Mouse (Mus musculus) neural tube, embryonic 12.5 days (tissue): Measurements from ENCODE around the gene Actrt2. TPM values are rescaled to one million over a fixed set of nuclear protein-coding genes. Genes with fewer than 3 reads are reported as not detected.

Experiments
- ATAC-seq: fragments of 200-750 bp; cut with Nextera tagmentation; 2 replicates; pipeline ENCODE4 v1.8.0; 2017; ENCODE audit warnings: low read depth, mild to moderate bottlenecking, moderate TSS enrichment, moderate library complexity; ENCODE audit not compliant: low FRiP score
- H3K27ac ChIP-seq: fragments of 300-500 bp; sonication (generic); 2 replicates; pipeline ENCODE4 v1.5.1; 2016
- H3K27me3 ChIP-seq: fragments of 300-500 bp; sonication (generic); replicated peaks from 2 replicates; pipeline ENCODE4 v1.6.1; 2016; ENCODE audit warnings: mild to moderate bottlenecking
- H3K36me3 ChIP-seq: fragments of 300-500 bp; sonication (generic); 2 replicates; pipeline ENCODE4 v1.6.1; 2016; ENCODE audit warnings: mild to moderate bottlenecking
- H3K4me1 ChIP-seq: fragments of 300-500 bp; sonication (generic); 2 replicates; pipeline ENCODE4 v1.6.1; 2016
- H3K4me2 ChIP-seq: fragments of 300-500 bp; sonication (generic); replicated peaks from 2 replicates; pipeline ENCODE4 v1.6.1; 2016; ENCODE audit warnings: mild to moderate bottlenecking
- H3K4me3 ChIP-seq: fragments of 300-500 bp; sonication (generic); 2 replicates; pipeline ENCODE4 v1.5.1; 2016
- H3K9ac ChIP-seq: fragments of 300-500 bp; sonication (generic); 2 replicates; pipeline ENCODE4 v1.6.1; 2016; ENCODE audit warnings: mild to moderate bottlenecking
- H3K9me3 ChIP-seq: fragments of 300-500 bp; sonication (generic); 2 replicates; pipeline ENCODE4 v1.6.1; 2016; ENCODE audit warnings: mild to moderate bottlenecking
- WGBS: fragments of 180-500 bp; shearing (Covaris S2); methylation state at CpG from one replicate; pipeline ENCODE4 v1.1.7; 2016; 5-methylcytosine and 5-hydroxymethylcytosine counted together
- polyA plus RNA-seq: library from polyadenylated mRNA; unstranded; fragments of >200 nt; fragmentation: Nextera tagmentation; extraction: Ambion mirVana; gene quantifications from 2 replicates; pipeline ENCODE4 v1.2.1, GENCODE M21; 2016

Gene Actrt2
- polyA plus RNA-seq, 1 experiment from 2014 or later, result not detected

DNA sequence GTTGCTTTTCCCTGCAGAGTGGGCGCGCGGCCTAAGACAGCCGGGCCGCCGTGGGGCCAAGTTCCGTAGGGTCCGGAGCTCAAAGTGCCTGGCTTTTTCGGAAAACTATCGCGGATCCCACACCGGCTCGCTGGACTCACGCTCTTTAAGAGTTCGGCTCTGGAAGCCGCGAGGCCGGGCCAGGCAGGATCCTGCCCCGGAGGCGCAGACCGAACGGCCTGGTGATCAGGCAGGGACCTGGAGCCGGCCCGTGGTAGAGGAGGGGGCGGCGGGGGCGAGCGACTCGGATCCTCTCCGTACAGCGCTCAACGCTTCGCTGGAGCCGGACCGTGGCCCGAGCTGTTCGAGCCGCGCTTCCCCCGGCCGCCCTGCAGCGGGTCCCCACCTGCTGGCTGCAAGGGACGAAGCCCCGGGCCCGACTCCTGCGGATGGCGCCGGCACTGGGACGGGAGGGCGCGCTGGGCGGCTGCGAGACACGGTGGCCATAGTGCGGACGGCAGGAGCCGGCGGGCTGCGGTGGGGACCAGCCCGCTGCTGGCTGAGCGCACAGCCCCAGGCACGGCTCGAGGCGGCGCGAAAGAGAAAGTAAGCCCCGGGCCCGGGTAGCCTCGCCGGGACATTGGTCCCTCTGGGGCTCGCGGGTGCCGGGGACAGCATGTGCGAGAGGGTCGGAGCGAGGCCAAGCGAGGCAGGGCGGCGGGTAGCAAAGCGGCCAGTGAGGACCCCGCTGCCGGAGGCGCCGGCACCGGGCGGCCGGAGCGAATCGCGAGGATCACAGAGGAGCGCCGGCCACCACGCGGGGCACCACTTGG lies 32.2 kb downstream of the Actrt2 start:
- H3K27ac ChIP-seq, result peak overlapping the region; percentile 39; the same call in 1 of the 2 replicates
- ATAC-seq, result peak; percentile 45

DNA sequence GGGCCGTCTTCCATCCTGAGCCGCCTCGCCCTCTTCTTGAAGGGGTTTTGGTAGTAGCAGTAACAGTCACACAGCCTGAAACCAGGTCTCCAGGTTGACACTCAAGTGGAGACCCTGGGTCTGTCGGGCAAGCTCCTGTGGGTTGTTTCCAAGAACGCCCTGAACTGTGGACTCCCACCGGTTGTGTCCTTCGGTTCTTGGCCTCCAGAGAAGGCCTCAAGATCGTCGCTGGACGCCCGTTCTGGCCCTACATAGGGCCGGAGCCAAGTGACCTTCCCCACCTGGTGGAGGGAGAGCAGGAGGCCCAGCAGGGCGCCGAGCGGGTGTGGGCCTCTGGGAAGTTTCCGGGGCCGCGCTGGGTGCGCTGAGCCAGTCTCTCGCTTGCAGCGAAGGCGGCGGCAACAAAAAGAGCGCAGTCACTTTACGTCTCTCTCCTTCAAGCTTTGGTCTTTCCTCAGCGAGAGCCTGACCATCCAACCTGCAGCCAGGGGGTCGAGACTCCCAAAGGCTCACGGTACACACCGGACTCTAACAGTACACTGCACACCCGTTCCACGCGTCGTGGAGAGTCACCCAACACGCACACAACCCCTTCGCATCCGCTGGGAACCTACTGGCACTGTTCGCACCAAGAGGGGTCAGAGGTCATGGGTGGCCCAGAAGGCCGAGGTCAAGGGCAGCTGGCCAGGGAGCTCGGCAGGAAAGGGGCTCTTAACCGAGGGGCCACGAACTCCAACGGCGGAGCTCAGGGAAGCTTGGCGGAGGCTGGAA lies 33.0 kb downstream of the Actrt2 start:
- H3K4me2 ChIP-seq, result peak overlapping the region; percentile 88
- peaks cover 86% of the 10 kb centered on the region for H3K27me3 ChIP-seq
- no peak for ATAC-seq
- no peaks in the 10 kb centered on the region for H3K9me3 ChIP-seq
- 4% methylated on average over 44 of the region's 44 CpGs for WGBS
- peaks cover 61% of the 10 kb centered on the region for H3K4me1 ChIP-seq
- no peak overlapping the region for H3K27ac ChIP-seq
- peak overlapping the region; percentile 79 for H3K9ac ChIP-seq
- no peaks in the 10 kb centered on the region for H3K36me3 ChIP-seq
- peak overlapping the region; percentile 58 for H3K4me3 ChIP-seq

More for the DNA sequence above, 32.2 kb downstream of the Actrt2 start:
- peak overlapping the region; percentile 58 for H3K4me3 ChIP-seq
- H3K9ac ChIP-seq, result peak overlapping the region; percentile 79
- WGBS, result under 1% methylated on average over 94 of the region's 94 CpGs
- peaks cover 56% of the 10 kb centered on the region for H3K4me1 ChIP-seq
- H3K36me3 ChIP-seq, result no peaks in the 10 kb centered on the region
- no peaks in the 10 kb centered on the region for H3K9me3 ChIP-seq
- peaks cover 89% of the 10 kb centered on the region for H3K27me3 ChIP-seq
- peak overlapping the region; percentile 88 for H3K4me2 ChIP-seq

DNA sequence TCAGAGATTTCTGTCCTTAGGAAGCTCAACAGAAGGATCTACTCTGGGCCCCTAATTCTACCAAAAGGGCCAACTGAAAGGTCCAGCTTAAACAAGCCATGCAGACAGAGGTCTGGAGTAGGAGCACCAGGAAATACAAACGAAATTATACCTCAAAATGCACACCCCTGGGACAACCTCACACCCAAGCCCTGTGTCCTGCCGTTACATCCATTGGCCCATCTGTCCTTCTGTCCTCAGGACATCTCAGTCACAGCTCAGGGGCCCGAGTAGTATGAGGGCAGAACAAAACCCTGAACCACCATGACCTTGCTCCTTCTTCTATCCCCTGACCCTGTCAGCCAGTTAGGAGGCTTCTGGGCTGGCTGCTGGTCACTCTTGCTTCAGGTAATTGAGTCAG lies 33.7 kb downstream of the Actrt2 start:
- peaks cover 66% of the 10 kb centered on the region for H3K4me1 ChIP-seq
- H3K4me3 ChIP-seq, result peak overlapping the region; percentile 58
- peak overlapping the region; percentile 88 for H3K4me2 ChIP-seq
- H3K36me3 ChIP-seq, result no peaks in the 10 kb centered on the region
- ATAC-seq, result no peak
- peaks cover 87% of the 10 kb centered on the region for H3K27me3 ChIP-seq
- no peaks in the 10 kb centered on the region for H3K9me3 ChIP-seq
- 32% methylated on average over 3 of the region's 3 CpGs for WGBS
- H3K27ac ChIP-seq, result no peak overlapping the region
- H3K9ac ChIP-seq, result peak overlapping the region; percentile 33; the same call in 1 of the 2 replicates

DNA sequence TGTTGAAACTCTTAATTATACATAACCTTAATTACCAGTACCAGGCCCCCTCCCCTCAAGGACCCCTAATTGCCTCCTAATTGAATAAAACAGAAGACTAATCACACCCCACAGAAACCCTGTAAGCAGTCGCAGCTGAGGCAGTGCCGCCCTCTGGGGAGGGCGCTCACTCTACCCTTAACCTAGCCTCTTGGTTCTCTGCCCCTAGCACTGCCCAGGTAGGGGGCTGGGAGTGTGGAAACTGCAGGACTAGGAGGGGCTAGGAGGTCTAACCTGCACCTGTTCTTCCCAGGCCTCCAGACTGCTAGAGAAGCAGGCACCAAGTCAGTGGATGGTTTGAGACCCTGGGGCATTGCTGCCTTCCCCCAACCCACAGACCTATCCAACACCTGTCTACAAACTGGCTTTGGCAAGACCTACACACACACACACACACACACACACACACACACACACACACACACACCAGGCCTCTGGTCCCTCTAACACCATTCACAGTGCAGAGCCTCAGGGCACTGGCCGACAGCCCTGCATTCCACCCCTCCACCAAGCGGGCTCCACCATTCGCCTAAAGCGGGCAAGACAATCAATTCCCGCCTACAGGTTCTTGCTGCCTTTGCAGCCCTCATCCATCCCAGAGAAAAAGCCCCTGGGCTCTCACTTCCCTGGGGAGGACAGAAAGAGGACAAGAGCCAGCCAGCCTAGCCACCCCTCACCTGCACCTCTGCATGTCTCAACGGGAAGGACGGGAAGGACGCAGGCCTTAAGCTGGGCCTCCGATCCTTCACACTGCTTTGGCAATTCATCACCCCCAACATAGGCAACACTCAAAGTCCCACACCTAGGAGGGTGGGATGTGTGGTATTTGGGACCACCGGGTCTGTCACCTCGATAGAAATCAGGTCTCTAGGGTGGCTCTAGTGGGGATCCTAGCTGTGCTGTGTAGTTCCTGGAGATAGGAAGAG lies 34.6 kb downstream of the Actrt2 start:
- Histone ChIP-seq H3K27me3 (peaks cover 87% of the 10 kb centered on the region), H3K27ac (no peak overlapping the region), H3K4me2 (peak overlapping the region; percentile 88), H3K4me3 (peak overlapping the region; percentile 19), H3K36me3 (no peaks in the 10 kb centered on the region), H3K4me1 (peaks cover 63% of the 10 kb centered on the region), H3K9ac (0 out of 2 replicates have a peak overlapping the region, but pooled peaks have one; percentile 33), H3K9me3 (no peaks in the 10 kb centered on the region)
- ATAC-seq, result no peak
- WGBS, result 22% methylated on average over 14 of the region's 14 CpGs

DNA sequence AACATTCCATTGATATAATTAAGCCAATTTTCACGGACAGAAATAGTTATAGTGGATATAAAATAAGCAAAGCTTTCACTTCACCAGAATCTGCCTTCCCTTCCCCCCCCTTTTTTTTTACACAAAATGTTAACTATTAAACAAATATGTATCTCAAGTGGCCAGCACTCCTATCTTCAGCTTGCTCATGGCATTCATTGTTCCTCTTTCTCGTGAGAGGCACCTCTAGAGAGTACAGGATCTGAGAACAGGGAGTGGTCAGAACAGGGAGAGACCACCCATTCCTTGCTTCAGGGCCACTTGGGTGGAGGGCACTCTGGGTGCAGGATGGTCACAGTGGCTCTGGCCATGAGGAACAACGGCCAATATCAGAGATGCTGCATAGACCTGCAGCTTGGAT lies 36.9 kb downstream of the Actrt2 start:
- H3K4me2 ChIP-seq, result no peak overlapping the region
- peaks cover 72% of the 10 kb centered on the region for H3K27me3 ChIP-seq
- no peak overlapping the region for H3K4me3 ChIP-seq
- no peak for ATAC-seq
- no peaks in the 10 kb centered on the region for H3K36me3 ChIP-seq
- no peak overlapping the region for H3K27ac ChIP-seq
- no peak overlapping the region for H3K9ac ChIP-seq
- WGBS, result 59% methylated on average over 3 of the region's 3 CpGs
- H3K9me3 ChIP-seq, result no peaks in the 10 kb centered on the region
- peaks cover 68% of the 10 kb centered on the region for H3K4me1 ChIP-seq

DNA sequence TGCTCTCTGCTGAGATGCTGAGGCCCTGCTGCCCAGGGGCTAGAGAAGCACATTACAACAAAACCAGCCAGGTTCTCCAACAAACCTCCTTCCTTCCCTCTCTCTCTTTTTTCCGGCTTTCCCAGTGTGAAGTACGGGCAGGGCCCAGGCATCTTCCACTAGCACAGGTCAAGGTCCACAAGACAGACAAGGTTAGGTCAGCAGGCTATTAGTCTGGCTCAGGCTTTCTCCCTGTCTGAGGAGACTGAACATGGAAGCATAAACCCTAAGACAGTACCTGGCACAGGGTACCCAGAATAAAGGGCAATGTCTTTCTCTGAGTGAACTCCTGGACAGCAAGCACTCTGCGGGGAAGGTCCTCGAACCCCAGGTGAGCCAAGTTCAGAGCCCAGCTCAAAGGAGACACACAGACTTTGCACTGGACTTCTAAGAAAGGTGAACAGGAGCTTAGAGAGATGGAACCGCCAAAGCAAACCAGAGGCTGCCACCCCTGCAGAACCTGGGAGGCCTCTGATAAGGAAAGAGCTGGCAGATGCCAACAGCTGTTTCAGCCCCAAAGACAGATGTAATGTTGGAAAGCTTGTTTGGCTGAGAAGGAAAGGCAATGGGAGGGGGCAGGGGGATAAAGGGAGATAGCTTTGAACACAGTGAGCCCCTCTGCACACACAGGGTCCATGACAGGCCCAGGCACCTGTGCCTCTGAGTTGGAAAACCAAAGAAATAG lies 40.1 kb downstream of the Actrt2 start:
- no peaks in the 10 kb centered on the region for H3K36me3 ChIP-seq
- no peaks in the 10 kb centered on the region for H3K9me3 ChIP-seq
- WGBS, result 79% methylated on average over 5 of the region's 5 CpGs
- no peak overlapping the region for H3K27ac ChIP-seq
- no peak for ATAC-seq
- H3K4me2 ChIP-seq, result no peak overlapping the region
- no peak overlapping the region for H3K9ac ChIP-seq
- no peak overlapping the region for H3K4me3 ChIP-seq
- peaks cover 54% of the 10 kb centered on the region for H3K27me3 ChIP-seq
- H3K4me1 ChIP-seq, result peaks cover 44% of the 10 kb centered on the region

DNA sequence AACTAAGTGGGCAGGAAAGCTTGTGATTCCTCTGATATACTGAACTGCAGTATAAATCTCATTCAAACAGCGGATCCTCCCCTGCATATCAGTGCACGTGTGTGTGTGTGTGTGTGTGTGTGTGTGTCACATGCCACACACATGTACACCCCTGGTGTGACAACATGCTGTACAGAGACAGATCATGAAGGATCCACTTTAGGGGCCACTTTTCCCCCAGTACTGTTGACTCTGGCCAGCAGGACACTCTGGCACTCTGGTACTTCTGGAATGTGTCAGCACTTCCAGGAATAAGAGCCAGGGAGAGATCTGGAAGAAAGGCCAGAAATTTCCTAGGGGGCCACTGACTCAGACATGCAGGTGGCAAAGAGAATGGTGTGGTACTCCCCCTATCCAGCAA lies 41.4 kb downstream of the Actrt2 start:
- no peak for ATAC-seq
- no peak overlapping the region for H3K27ac ChIP-seq
- peaks cover 45% of the 10 kb centered on the region for H3K4me1 ChIP-seq
- H3K4me3 ChIP-seq, result no peak overlapping the region
- no peak overlapping the region; the same call in 1 of the 2 replicates for H3K4me2 ChIP-seq
- peaks cover 44% of the 10 kb centered on the region for H3K27me3 ChIP-seq
- WGBS, result 85% methylated on average over 2 of the region's 2 CpGs
- H3K36me3 ChIP-seq, result no peaks in the 10 kb centered on the region
- no peak overlapping the region for H3K9ac ChIP-seq
- H3K9me3 ChIP-seq, result no peaks in the 10 kb centered on the region

DNA sequence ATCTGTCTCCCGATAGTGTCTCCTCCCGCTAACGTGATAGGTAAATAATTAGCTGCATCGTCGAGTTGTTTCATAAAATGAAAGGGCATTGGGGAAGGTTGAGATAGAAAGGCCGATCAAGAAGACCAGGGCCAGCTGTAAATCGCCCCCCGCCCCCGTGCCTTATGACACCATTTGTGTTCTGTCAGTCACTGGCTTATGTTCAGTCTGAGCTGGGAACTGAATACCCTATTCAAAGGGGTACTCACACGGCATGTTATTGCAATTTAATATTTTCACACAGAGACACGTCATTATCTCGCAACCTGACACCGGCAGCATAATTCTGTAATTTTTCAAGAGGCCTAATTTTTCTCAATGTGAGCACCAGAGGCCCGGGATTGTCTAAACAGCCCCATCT lies 42.0 kb downstream of the Actrt2 start:
- no peaks in the 10 kb centered on the region for H3K36me3 ChIP-seq
- H3K9ac ChIP-seq, result no peak overlapping the region
- H3K27ac ChIP-seq, result no peak overlapping the region
- no peak for ATAC-seq
- peaks cover 41% of the 10 kb centered on the region for H3K27me3 ChIP-seq
- no peak overlapping the region; the same call in 1 of the 2 replicates for H3K4me2 ChIP-seq
- H3K9me3 ChIP-seq, result no peaks in the 10 kb centered on the region
- H3K4me3 ChIP-seq, result no peak overlapping the region
- H3K4me1 ChIP-seq, result peaks cover 45% of the 10 kb centered on the region
- WGBS, result 60% methylated on average over 14 of the region's 14 CpGs

DNA sequence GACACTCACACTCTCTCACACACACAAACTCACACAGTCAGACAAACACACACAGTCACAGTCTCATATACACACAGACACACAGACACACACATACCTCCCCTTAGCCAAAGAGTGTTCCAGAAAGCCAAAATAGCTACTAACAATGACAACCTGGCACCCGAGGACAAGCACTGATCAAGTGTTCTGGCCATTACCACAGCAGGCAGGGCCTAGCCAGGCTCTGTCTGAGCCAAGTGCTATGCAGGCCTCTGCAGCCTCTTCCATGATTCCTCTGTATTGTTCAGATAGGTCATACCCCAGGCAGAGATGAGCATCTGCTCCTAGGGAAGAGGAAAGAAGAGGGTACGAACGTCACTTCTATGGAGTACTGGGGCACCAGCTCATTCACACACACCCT lies 44.4 kb downstream of the Actrt2 start:
- Histone ChIP-seq H3K36me3 (no peaks in the 10 kb centered on the region), H3K4me2 (no peak overlapping the region), H3K27me3 (peaks cover 21% of the 10 kb centered on the region), H3K9me3 (no peaks in the 10 kb centered on the region), H3K4me1 (peaks cover 42% of the 10 kb centered on the region), H3K27ac (no peak overlapping the region), H3K9ac (no peak overlapping the region), H3K4me3 (no peak overlapping the region)
- ATAC-seq, result no peak
- 78% methylated on average over 3 of the region's 3 CpGs for WGBS

DNA sequence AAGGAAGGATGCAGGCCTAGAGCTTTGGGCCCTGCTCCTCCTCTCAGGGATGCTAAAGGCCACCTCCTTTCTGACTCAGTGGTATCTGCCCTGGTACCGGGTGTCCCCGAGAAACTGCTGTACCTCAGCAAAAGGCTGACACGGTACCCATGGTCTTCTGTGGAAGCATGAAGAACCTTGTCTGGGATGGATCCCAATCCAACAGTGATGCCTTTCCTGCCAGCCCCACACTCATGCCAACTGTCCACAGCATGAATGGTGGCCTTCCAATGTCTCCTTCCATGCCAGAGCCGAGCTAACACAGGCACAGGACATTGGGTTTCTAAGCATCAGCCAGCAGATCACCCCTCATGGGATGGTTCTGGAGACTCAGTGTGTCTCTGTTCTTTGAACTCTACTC lies 45.1 kb downstream of the Actrt2 start:
- H3K27me3 ChIP-seq, result peaks cover 14% of the 10 kb centered on the region
- WGBS, result 94% methylated on average over 4 of the region's 4 CpGs

More for the DNA sequence above, 45.1 kb downstream of the Actrt2 start:
- Histone ChIP-seq H3K4me2 (no peak overlapping the region), H3K27ac (no peak overlapping the region), H3K36me3 (no peaks in the 10 kb centered on the region), H3K4me1 (peaks cover 46% of the 10 kb centered on the region), H3K9ac (no peak overlapping the region), H3K9me3 (no peaks in the 10 kb centered on the region), H3K4me3 (no peak overlapping the region)
- ATAC-seq, result no peak
